Mouse (Mus musculus) lung, postnatal 0 days (tissue): ENCODE data around the gene Slc6a21. TPM values are rescaled to one million over a fixed set of nuclear protein-coding genes. Genes with fewer than 3 reads are reported as not detected.

ENCODE experiments used
- ATAC-seq: fragments of 200-750 bp; cut with Nextera tagmentation; 2 replicates; pipeline ENCODE4 v1.8.0; 2017; ENCODE audit warnings: moderate library complexity
- DNase-seq: peaks from one replicate; pipeline ENCODE4 v3.0.0-alpha.2; 2016; ENCODE audit warnings: low spot score
- H3K27ac ChIP-seq: fragments of 300-500 bp; sonication (generic); 2 replicates; pipeline ENCODE4 v1.5.1; 2014; ENCODE audit warnings: antibody characterized with exemption, mild to moderate bottlenecking, low read length, mixed read lengths
- H3K27me3 ChIP-seq: fragments of 300-500 bp; sonication (generic); replicated peaks from 2 replicates; pipeline ENCODE4 v1.6.1; 2014; ENCODE audit warnings: low read length, mixed read lengths; ENCODE audit not compliant: insufficient read depth
- H3K36me3 ChIP-seq: fragments of 300-500 bp; sonication (generic); 2 replicates; pipeline ENCODE4 v1.6.1; 2014; ENCODE audit warnings: low read length, mixed read lengths; ENCODE audit not compliant: insufficient read depth
- H3K4me1 ChIP-seq: fragments of 300-500 bp; sonication (generic); 2 replicates; pipeline ENCODE4 v1.6.1; 2014; ENCODE audit warnings: antibody characterized with exemption, low read depth, low read length, mixed read lengths; ENCODE audit not compliant: insufficient read depth
- H3K4me2 ChIP-seq: fragments of 300-500 bp; sonication (generic); replicated peaks from 2 replicates; pipeline ENCODE4 v1.6.1; 2014; ENCODE audit warnings: low read depth, mild to moderate bottlenecking, low read length, moderate library complexity, mixed read lengths
- H3K4me3 ChIP-seq: fragments of 300-500 bp; sonication (generic); 2 replicates; pipeline ENCODE4 v1.5.1; 2014; ENCODE audit warnings: low read depth, low read length
- H3K9ac ChIP-seq: fragments of 300-500 bp; sonication (generic); replicated peaks from 2 replicates; pipeline ENCODE4 v1.6.1; 2014; ENCODE audit warnings: low read depth, mild to moderate bottlenecking
- H3K9me3 ChIP-seq: fragments of 300-500 bp; sonication (generic); 2 replicates; pipeline ENCODE4 v1.6.1; 2016; ENCODE audit warnings: low read length, mixed read lengths
- CTCF ChIP-seq: IDR thresholded peaks from 2 replicates; pipeline ENCODE4 v1.5.1; 2016; ENCODE audit warnings: antibody characterized with exemption, mild to moderate bottlenecking
- EP300 ChIP-seq: IDR thresholded peaks from 2 replicates; pipeline ENCODE4 v1.6.1; 2016; ENCODE audit warnings: antibody characterized with exemption, mild to moderate bottlenecking, control low read depth
- WGBS: fragments of 180-500 bp; shearing (Covaris S2); extraction: QIAGEN DNeasy Blood & Tissue Kit; methylation state at CpG from one replicate; pipeline ENCODE4 v1.1.7; 2014; 5-methylcytosine and 5-hydroxymethylcytosine counted together
- polyA plus RNA-seq: library from polyadenylated mRNA; unstranded; fragments of >200 nt; fragmentation: Nextera tagmentation; extraction: Ambion mirVana; gene quantifications from 2 replicates; pipeline ENCODE4 v1.2.1, GENCODE M21; 2015

Gene Slc6a21
- polyA plus RNA-seq, 1 experiment from 2014 or later, result not detected

DNA sequence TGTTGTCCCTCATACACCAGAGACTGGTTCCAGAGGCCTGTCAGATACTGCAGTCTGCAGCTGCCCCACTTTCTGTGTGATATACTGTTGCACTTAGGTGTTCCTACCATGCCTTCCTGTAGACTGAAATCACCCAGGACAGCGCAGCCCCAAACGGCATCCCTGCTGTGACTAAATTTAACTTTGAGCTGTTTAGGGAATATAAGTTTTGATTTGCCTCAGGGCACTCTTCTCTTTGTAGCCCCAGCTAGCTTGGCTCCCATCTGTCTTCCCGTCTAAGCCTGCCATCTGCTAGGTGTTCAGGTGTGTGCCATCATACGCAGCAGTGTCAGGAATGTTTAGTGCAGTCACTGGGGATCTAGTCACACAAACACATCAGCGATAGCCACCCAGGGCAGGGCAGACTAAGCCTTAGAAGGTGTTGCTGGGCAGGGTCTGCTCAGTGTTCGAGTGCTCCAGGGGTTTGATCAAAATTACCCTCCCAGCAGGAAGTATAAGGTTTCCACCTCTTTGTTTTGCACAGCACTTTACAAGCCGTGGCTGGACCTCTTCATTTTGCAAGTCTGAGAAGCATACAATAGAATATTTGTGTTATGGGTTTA, 14.2 kb upstream of the Slc6a21 start:
- no peak for ATAC-seq
- no peak overlapping the region for H3K9ac ChIP-seq
- no peak overlapping the region for H3K4me3 ChIP-seq
- TF ChIP-seq CTCF (no peak), EP300 (no peak)
- 0 out of 2 replicates have a peak, but pooled peaks cover 3% of the 10 kb centered on the region for H3K27me3 ChIP-seq
- no peak overlapping the region for H3K27ac ChIP-seq
- no peaks in the 10 kb centered on the region for H3K9me3 ChIP-seq
- 0 out of 2 replicates have a peak, but pooled peaks cover 3% of the 10 kb centered on the region for H3K4me1 ChIP-seq
- 59% methylated on average over 7 of the region's 7 CpGs for WGBS
- DNase-seq, result no peak
- H3K4me2 ChIP-seq, result no peak overlapping the region
- H3K36me3 ChIP-seq, result no peaks in the 10 kb centered on the region

DNA sequence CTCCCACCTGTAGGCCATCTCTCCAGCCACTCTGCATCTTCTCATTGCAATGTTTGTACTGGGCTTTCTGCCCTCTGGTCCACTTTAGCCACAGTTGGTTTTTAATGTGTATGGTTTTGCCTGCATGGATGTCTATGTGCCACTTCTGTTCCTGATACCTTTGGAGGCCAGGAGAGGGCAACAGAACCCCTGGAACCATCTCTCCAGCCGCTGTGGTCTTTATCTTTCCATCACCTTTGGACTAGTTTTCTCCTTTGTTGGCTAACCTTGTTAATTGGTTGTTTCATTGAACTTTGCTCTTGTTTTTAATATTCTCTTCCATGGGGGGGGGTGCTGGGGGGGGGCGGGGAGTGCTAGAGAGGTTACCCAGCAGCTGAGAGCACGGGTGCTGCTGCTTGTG, 13.0 kb upstream of the Slc6a21 start:
- Histone ChIP-seq H3K4me1 (0 out of 2 replicates have a peak, but pooled peaks cover 3% of the 10 kb centered on the region), H3K36me3 (no peaks in the 10 kb centered on the region), H3K9ac (no peak overlapping the region), H3K4me2 (no peak overlapping the region), H3K27me3 (0 out of 2 replicates have a peak, but pooled peaks cover 3% of the 10 kb centered on the region), H3K4me3 (no peak overlapping the region), H3K27ac (no peak overlapping the region), H3K9me3 (no peaks in the 10 kb centered on the region)
- peak; percentile 7; the same call in 1 of the 2 replicates for TF ChIP-seq CTCF
- TF ChIP-seq EP300, result no peak
- DNase-seq (no peak), ATAC-seq (no peak)
- 74% methylated on average over 3 of the region's 3 CpGs for WGBS

DNA sequence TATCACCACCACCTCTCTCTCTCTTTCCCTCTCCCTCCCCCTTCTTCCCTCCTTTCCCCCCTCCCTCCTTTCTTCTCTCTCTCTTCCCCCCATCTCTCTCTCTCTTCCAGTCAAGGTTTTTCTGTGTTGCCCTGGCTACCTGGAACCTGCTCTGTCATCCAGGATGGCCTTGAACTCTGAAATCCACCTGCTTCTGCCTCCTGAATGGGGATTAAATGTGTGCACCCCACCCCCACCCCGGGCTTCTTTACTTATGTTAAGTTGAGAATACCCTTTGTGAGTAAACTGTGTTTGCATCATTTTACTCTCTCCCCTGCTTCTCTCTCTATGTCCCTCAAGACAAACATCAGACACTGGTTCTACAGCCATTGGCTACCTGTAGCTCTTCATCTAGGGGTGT, 11.8 kb upstream of the Slc6a21 start:
- H3K9me3 ChIP-seq, result no peaks in the 10 kb centered on the region
- DNase-seq (no peak), ATAC-seq (no peak)
- H3K36me3 ChIP-seq, result no peaks in the 10 kb centered on the region
- H3K9ac ChIP-seq, result no peak overlapping the region
- 74% methylated on average over 1 of the region's 1 CpGs for WGBS
- H3K4me3 ChIP-seq, result no peak overlapping the region
- 0 out of 2 replicates have a peak, but pooled peaks cover 3% of the 10 kb centered on the region for H3K4me1 ChIP-seq
- no peaks in the 10 kb centered on the region for H3K27me3 ChIP-seq
- no peak overlapping the region for H3K27ac ChIP-seq
- no peak overlapping the region for H3K4me2 ChIP-seq
- no peak for TF ChIP-seq CTCF
- TF ChIP-seq EP300, result no peak

DNA sequence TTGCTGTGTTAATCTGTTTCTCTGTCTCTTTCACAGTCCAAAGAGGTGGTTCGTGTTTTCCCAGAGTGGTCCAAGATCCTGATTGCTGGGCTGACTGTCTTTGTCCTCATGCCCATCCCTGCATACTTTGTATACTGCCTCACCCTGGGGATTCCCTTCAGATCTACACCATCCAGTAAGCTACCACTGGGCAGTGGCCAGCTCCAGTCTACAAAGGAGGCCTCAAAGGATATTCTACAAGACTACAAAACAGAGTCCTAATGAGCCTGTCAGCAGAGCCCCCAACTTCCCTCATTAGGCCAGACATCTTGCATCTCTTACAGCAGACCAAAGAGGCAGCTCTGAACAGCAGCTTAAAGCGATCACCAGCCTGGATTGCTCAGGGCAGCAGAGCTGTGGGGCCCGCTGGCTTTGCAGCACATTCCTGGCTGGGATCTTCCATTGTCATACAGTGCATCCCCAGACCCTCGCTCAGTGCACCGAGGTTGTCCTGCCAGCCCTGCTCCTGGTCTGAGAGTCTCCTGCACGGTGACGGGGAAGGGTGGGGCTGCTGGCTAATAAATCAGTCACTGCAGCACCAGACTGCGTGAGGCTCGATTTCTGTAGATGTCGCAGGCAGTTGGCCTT, 4.4 kb upstream of the Slc6a21 start:
- WGBS, result 65% methylated on average over 10 of the region's 10 CpGs
- H3K27me3 ChIP-seq, result no peaks in the 10 kb centered on the region
- H3K9ac ChIP-seq, result no peak overlapping the region
- no peak for TF ChIP-seq CTCF
- no peak for TF ChIP-seq EP300
- no peak overlapping the region for H3K4me3 ChIP-seq
- no peak overlapping the region for H3K4me2 ChIP-seq
- no peaks in the 10 kb centered on the region for H3K36me3 ChIP-seq
- no peak overlapping the region for H3K27ac ChIP-seq
- no peaks in the 10 kb centered on the region for H3K4me1 ChIP-seq
- ATAC-seq (no peak), DNase-seq (no peak)
- H3K9me3 ChIP-seq, result no peaks in the 10 kb centered on the region

DNA sequence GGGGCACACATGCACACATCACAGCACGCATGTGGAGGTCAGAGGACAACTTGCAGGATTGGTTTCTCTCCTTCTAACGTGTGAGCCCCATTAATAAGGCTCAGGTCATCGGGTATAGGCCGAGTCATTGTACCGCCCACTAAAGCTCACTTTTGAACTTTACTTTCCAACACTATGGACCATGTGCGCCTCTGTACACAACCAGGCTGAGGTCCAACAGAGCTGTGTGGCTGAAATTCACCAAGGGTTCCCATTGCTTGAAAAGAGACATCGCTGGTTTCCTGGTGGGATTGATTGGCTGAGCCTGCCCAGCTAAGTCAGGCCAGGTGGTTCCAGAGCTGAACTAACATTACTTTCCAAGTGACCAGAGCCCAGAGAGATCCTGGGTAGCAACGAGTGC, 3.6 kb upstream of the Slc6a21 start:
- no peak for ATAC-seq
- no peak overlapping the region for H3K4me2 ChIP-seq
- no peak for DNase-seq
- H3K4me1 ChIP-seq, result no peaks in the 10 kb centered on the region
- 87% methylated on average over 8 of the region's 8 CpGs for WGBS
- no peaks in the 10 kb centered on the region for H3K9me3 ChIP-seq
- H3K36me3 ChIP-seq, result no peaks in the 10 kb centered on the region
- no peak overlapping the region for H3K27ac ChIP-seq
- no peak overlapping the region for H3K4me3 ChIP-seq
- H3K27me3 ChIP-seq, result no peaks in the 10 kb centered on the region
- H3K9ac ChIP-seq, result no peak overlapping the region
- no peak for TF ChIP-seq CTCF
- TF ChIP-seq EP300, result no peak

DNA sequence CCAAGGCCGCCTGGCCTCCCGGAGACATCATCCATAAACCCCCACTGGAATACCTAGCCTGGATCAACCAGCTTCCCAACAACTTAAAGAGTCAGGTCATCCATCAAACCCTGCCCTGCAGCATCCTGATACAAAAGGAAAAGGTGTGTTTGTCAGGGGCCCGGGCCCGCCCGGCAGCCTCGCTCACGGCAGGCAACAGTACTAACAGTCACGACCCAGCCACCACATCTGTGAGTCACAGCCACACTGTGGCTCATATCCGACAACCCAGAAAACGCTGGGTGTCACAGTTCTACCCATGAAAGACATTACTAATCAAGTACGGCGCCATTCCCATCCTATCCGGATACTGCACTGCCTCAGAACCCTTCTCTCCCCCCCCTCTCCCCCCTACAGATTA, 9.2 kb downstream of the Slc6a21 start:
- Histone ChIP-seq H3K4me2 (no peak overlapping the region), H3K4me3 (no peak overlapping the region), H3K27me3 (no peaks in the 10 kb centered on the region), H3K27ac (no peak overlapping the region), H3K9me3 (no peaks in the 10 kb centered on the region), H3K4me1 (no peaks in the 10 kb centered on the region), H3K36me3 (no peaks in the 10 kb centered on the region), H3K9ac (no peak overlapping the region)
- DNase-seq (no peak), ATAC-seq (no peak)
- TF ChIP-seq EP300 (no peak), CTCF (no peak)
- 57% methylated on average over 13 of the region's 13 CpGs for WGBS
